Mouse (Mus musculus) left cerebral cortex, adult 8-10 months (tissue): ENCODE measurements around the gene Nnat. TPM values are rescaled to one million over a fixed set of nuclear protein-coding genes. Genes with fewer than 3 reads are reported as not detected.

Experiments used
- DNase-seq, 2 experiments: peaks; one replicate each; pipeline ENCODE4 v3.0.0; 2022; ENCODE audit warnings: low spot score in 2 of 2
- microRNA-seq, 2 experiments: library from miRNA; unstranded; fragments of <30 nt; microRNA quantifications; one replicate each; pipeline ENCODE4 v1.2.0; 2022
- total RNA-seq, 4 experiments: library from RNA; stranded (reverse); gene quantifications; 2 replicates each; pipeline ENCODE4 v1.2.4; 2022

Nnat gene
- total RNA-seq, 4 experiments from 2014 or later, result 199 to 269 (median 247) TPM

DNA sequence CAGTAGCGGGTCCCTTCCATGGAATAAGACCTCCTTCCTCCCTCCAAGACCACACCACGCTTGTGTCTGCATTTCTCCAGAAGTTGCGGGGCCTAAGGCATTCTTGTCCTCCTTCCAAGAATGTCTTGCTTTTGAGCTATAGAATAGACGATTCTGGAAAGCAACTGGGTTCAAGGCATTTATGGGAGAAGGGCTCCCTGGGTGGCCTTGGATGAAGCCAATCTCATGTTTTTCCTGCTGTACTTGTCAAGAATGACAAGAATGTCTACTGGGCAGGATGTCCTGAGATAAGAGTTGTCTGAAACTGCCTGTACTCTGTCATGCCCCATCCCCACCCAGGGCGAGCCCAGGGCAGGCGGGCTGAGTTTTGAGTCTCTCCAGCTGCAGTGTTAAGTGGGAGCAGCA lies 41.6 kb downstream of the Nnat start:
- no peak for DNase-seq

DNA sequence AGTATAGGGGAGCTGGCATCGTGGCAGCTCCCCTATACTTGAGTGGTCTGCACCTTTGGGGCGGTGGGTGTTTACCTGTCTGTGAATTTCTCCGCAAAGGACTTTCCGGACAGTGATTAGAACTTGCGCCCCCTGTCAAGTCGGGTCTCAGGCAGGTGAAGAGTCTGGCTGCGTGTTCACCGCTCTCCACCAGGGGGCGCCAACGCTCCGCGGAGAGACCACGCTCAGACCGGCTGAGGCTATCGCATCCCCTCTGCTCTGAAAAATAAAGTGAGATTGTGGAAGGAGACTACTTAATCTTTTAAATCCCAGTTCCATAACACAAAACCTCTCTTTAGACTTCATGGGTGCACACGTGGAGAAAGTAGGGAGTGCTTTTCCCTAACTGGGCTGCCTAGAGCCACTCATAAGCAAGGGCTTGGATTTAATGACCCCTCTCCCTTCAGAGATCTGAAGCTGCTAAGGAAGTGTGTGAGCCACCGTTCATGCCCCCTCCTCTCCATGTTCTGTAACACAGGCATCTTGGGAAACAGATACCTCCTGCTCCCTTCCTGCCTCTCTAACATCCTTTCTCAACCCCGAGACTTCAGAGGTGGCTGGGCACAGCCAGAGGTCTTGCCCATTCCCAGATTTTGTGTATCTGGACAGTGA lies 45.3 kb downstream of the Nnat start:
- peak; percentile 37 to 77 for DNase-seq

DNA sequence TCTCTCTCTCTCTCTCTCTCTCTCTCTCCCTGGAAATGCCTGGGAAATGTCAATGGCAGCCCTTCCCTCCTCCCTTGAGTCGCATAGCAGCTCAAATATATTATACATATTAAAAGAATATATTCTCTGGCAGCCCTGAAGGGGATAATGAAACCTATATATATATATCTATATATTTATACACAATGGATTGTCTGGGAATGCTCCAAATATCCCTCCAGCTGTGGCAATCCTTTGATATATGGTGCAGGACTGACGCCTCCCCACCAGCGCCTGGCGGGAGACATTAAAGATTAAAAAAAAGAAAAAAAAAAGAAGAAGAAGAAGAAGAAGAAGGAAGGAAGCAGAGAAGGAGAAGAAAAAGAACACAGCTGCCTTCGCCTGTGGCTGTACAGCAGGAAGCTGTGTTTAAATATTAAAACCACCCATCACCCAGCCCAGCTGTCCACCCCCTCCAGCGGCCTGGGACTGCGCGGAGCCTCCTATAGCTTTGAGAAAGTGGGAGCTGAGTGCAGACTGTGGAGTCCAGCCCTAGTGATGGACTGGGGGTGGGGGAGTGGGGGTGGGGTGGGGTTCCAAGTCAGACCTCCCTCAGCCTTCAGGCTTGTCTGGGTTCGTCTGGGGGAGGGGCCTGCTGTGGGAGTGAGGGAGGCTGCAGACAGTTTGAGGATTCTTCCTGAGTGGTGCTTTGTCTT lies 47.8 kb downstream of the Nnat start:
- DNase-seq, result no peak

DNA sequence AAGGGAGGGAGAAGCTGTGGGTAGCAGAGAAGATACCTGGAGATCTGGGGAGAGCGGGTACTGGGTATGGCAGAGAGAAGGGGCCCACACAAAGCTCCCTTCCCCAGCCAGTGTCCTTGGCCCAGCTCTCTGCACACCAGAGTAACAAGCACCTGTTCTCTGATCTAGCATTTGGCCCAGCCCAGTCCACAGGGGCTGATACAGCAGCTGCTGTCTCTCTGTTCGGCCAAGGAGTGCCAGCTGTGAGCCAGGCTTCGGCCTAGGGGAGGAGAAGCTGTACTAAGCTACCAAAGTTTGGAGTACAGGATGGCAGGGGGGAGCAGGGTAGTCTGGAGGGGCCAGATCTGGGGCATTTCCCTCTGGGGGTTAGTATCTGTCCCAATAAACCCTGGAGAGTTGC lies 51.9 kb downstream of the Nnat start:
- no peak for DNase-seq

Small RNAs within 50 kb of the gene (microRNA-seq; reads per million reads assigned to microRNA genes)
- 0.84 to 1.8 reads per million in 2 experiments for gene Gm23134

Other genes starting within 250 kb of the Nnat start
- gene Ghrh, start 212.6 kb upstream of the Nnat start, total RNA-seq, result under 1 TPM in 1 of 4 experiments, not detected in 3; 0.83 TPM
- 10 to 100 TPM; 60.3 to 66.1 (median 63.8) TPM for gene Manbal, start 192.5 kb upstream of the Nnat start, total RNA-seq
- 100 to 1,000 TPM; 107 to 122 (median 115) TPM for gene Src, start 141.6 kb upstream of the Nnat start, total RNA-seq
- gene Blcap, start 11.2 kb downstream of the Nnat start, total RNA-seq, result 100 to 1,000 TPM; 117 to 129 (median 119) TPM
- 10 to 100 TPM; 24.6 to 28.4 (median 27.7) TPM for gene Ctnnbl1, start 177.3 kb downstream of the Nnat start, total RNA-seq